Mouse (Mus musculus) CD4-positive, CD25-positive, alpha-beta regulatory T cell, adult 2 months (primary cell): ENCODE data around the gene Acbd7.

Experiments used
- DNase-seq: peaks from one replicate; pipeline ENCODE4 v3.0.0-alpha.2; 2012; ENCODE audit warnings: low read depth, low spot score

Gene Acbd7

DNA sequence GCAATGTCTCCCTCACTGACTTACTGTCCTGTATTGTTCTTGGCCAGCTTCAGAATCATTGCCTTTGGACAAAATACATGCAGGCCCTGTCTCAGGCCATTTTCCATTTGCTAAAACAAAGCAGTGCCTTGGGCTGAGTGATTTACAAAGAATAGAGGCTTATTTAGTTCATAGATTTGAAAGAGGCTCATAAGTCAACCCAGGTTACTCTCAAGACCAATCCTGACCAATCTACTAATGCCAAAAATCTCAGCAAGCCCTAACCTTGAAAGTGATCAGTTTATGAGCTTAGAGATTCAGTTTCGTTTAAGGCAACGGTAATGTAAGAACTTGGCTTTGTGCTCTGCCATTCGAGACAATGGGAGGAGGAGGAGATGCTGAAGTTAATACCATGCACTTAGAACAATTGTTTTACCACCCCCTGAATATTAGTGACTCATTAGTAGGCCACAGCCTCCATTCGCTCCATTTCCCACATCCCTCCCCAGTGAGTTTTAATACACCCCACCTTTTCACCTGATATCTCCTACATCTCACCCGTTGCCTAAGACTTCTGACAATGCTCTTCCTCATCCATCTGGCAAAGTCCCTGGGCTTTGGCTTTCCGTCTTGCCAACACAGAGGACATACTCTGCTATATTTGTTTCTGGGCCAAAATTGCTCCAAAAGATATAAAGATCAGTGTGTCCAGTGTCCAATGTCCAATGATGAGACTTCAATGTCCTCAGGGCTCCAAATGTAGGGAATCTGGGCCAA, 51.3 kb downstream of the Acbd7 start:
- DNase-seq = no peak
